Mouse (Mus musculus) CD8-positive naive resting alpha-beta T cell, adult 2 months (primary cell): ENCODE results near the gene Dnajb1.
"Not testable (repeated sequence)": the region's sequence is repeated elsewhere in the genome, so short reads cannot be mapped to it uniquely, and the experiment has no call there.

Experiments
- DNase-seq, 2 experiments: peaks; one replicate each; pipeline ENCODE4 v3.0.0; 2022; ENCODE audit warnings: low read depth in 2 of 2, low spot score in 2 of 2

Dnajb1 gene

DNA sequence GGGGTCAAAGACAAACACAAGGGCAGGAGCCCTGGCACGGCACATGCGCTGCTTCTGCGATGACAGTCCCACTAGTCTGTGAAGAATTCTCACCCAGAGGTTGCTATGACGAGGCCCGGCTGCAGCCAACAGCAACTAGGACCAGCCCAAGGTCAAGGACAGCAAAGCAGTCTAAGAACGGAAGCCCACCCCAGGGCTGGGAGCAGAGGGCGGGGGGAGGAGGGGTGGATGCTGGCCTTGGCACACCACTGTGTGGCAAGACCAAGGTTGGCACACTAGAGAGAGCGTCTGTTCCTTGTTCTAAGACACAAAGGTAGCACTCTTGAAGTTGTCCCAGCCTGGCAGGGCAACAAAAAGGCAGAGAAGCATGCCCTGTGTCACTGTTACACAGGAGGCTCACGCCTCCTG lies 30.6 kb upstream of the Dnajb1 start:
- no peak for DNase-seq

DNA sequence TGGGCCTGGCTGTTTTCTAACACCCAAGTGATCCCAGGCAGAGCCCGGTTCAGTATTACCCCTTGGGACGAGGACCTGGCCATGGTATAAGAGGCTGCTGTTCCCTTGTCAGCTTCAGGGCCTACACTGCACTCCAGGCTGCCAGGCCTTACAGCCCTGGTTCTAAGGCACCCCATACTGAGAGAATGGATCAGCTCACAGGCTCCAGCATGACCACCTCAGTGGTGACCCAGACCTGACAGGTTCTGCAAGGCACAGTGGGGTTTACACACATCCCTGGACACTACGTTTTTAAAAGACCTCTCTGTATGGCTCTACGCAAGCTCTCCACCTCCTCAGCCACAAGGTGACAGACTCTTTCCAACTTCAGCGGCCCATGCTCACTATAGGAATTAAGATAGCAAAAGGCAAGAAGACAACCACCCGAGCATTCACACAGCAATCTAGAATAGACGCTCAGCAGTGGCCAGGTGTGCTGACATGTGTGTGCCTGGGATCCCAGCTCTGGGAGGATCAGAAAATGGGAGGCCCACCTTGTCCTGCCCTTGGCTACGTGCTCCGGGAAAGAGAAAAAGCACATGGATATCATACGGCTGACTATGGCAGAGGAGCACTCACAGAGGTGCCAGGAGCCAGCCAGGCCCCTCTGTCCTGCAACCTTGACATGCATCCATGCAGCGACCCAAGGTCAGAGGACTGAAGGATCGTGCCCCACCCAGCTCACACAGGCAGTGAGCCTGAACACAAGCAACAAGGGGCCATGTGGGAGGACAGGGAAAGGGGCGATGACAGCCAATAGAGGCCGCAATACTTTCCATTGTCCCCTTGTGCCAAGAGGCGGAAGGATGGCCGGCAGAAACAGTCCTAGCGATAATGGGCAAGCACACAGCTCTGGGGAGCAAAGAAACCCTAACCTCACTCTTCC lies 29.6 kb upstream of the Dnajb1 start:
- DNase-seq: no peak

DNA sequence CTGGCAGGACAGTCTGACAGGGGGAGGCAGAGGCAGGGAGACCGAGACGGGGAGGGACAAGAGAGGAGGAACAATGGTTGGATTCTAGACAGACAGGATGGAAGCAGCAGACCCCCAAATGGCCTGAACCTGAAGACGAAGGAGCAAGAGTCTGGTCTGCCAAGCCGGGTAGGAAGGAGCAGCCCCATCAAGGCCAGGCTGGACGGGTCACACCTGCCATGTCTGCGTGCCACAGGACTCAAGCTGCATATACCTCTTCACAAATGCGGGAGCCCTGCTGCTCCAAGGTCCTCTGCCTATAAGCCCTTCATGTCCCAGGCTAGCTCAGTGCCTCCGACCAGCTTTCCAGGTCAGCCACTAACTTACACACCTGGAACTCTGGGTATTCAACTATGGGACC lies 28.3 kb upstream of the Dnajb1 start:
- DNase-seq: no peak

DNA sequence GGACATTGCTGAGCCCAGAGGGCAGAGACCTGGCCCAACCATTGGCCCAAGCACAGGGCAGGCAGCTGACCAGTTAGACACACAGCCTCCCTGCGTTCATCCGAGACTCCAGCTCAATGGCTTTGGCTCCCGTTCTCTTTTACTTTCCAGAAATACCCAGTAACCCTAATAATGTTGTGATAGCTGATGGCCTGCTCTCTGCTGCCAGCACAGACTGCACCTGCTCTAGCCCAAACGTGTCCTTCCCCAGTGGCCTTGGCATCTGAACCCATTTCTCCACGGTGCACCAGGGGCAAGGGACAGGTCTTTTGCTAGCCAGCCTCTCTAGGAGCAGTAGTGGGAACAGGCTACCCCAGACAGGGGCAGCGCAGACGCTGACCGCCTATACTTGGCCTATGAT lies 27.2 kb upstream of the Dnajb1 start:
- no peak for DNase-seq

DNA sequence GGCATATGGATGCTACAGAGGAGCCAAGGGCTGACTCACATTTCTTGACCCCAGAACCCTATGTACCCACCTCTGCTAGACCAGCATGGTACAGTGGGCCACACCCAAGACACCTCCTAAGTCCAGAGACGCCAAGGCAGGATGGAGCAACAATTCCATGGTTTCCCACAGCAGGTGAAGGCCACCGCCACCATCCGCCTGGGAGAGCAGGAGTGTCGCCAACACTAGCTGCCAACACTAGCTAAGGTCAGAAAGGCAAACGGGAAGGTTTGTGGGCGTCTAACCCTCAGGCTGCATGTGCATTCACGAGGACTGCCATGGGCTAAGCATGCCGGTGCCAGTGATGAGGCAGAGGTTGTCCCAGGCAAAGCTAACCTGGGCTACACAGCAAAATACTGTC lies 25.8 kb upstream of the Dnajb1 start:
- no peak for DNase-seq

DNA sequence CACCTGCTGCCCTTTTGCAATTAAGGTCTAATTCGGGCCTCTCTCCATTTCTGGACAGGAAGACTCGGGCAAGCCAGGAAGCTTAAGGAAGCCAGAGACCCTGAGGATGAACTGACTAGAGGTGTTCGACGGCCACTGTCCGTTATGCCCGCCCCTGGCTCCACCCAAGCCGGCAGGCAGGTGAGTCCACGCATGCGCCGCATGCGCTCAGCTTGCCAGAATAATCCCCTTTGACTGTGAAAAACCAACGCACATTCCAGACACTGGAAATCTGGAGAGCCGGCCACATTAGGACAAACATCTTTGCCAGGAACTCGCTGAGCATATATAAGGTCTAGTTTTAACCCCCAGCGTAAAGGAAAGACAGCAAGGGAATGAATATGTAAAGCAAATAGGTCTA lies 24.8 kb upstream of the Dnajb1 start:
- DNase-seq: no peak

DNA sequence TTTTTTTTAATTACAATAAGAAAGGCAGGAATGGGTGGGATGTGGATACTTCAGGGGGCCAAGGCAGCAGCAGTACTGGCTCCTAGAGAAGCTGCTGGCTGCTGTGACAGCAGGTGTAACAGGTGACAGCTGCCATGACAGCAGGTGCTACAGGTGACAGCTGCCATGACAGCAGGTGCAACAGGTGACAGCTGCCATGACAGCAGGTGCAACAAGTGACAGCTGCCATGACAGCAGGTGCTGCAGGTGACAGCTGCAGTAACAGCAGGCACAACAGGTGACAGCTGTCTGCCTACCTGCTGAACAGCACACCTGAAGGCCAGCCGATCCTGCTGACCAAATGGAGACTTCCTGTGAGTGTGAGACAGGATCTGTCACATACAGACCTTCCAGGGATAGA lies 23.2 kb upstream of the Dnajb1 start:
- DNase-seq: no peak

DNA sequence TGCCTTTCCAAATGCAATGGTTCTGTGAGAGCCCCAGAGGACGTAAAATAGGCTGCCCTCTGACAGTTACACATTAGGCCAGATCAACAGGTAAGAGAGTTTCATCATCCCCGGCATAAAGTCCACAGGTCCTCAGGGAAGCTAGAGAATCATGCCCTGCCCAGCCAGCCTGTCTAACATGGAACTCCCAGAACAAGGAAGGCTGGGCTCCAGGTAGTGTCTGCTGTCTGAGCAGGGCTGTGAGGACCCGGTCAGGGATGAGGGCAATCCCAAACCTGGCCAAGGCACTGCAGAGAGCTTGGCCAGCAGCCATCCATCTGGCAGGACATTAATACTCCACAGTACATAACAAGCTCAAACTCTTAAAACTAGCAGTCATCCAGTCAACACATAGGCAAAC lies 22.7 kb upstream of the Dnajb1 start:
- no peak for DNase-seq

DNA sequence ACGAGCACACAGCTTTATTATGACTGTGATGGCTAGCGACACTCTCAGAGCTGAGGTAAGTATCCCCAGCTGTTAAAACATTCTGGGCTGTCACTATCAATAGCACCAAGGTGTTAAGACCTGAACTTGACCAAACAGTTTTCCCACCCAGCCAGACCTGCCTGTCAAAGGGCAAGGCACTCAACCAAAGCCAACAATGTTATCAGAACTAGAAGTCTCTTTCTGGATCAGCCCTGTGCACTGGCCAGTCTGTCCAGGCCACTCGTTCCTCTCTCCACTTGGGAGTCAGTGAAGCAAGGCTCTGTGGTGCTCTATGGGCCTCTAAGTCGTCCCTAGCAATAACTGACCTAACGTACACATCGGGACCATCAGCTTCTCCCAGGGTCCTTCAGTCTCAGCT lies 20.3 kb upstream of the Dnajb1 start:
- no peak for DNase-seq

DNA sequence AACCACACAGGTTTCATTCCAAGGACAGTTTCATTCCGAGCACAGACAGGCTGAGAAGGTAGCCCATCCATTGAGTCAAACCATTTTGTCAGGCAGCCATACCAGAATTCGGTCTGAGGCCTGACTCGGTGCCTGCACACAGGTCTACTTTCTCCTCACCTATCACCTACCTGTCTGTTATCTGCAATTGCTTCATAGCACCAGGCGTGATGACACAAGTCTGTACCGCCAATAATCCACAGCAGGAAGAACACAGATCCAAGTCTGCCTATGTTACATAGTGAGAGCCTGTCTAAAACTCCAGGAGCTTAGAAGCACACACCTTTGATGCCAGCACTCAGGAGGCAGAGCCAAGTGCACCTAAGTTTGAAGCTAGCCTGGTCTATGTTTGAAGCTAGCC lies 19.1 kb upstream of the Dnajb1 start:
- no peak for DNase-seq

DNA sequence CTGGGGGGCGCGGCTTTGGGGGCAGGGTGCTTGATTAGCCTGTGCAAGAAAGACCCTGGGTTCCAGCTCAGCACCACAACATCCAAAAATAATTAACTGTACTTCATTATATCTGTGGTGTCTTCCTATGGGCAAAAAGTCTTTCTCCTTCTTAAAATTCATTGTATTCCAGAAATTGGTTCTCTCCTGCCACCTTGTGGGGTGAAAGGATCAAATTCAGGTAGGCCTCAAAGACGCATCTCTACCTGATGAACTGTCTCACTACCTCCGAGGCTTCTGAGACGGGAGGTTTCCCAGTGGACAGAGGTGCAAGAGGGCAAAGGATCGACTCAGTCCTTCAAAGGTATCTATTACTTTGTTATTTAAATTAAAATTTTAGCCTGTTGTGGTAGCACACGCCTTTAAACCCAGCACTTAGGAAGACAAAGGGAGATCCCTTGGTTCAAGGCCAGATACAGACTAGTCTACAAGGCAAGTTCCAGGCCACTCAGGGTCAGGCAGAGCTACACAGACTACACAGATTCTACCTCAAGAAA lies 17.4 kb upstream of the Dnajb1 start:
- DNase-seq: no peak

DNA sequence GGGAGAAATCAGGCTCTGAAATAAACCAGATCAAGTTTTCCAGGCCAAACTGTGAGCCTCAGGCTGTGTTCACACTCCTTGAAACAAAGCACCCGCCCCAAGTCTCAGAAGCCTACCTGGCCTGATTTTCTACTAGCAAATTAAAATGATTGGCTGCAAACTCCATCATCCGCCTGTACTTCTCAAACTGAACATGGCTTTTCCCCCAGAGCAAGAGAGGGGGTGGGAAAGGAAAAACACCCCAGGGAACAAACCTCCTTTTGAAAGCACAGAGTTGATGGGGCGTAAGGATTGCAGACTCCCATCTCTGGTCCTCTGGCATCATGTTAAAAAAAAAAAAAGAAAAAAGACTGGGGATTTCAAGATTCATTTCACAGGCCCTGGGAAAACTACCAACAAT lies 15.3 kb upstream of the Dnajb1 start:
- no peak for DNase-seq

DNA sequence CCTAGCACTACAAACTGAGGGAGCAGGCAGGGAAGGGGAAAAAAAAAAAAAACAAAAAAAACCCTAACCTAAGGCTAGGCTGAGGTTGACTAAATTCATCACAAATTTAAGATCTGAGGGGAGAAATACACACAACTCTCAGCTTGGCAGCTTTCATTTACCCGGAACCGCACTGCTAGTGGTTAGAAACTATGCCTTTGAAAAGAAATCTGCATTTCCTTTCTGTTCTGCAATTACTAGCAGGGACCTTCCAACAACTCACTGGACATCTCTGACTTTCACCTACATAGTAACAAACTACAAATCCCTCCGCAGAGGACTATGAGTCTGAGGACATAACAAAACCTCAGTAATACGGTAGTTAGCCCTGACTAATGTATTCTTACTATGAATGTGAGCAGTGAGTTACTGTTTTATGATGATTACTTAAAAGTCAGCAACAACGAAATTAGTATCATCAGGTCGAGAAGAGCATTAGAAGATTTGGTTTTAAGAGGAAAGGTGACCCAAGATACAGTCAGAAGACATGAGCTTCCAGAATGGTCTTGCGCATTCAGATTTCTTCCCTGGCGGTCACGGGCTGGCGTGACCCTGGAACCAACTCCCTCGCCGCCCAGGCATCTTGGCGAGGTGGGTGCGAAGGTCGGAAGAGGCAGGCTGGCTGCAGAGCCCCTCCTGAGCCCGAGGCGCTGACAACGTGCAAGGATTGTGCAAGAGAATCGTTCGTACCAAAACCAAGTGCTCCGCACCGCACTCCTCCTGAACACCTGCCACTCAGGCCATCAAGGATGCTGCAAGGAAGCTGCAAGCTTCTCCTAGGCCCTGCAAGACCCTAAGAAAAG lies 14.4 kb upstream of the Dnajb1 start:
- DNase-seq: no peak

DNA sequence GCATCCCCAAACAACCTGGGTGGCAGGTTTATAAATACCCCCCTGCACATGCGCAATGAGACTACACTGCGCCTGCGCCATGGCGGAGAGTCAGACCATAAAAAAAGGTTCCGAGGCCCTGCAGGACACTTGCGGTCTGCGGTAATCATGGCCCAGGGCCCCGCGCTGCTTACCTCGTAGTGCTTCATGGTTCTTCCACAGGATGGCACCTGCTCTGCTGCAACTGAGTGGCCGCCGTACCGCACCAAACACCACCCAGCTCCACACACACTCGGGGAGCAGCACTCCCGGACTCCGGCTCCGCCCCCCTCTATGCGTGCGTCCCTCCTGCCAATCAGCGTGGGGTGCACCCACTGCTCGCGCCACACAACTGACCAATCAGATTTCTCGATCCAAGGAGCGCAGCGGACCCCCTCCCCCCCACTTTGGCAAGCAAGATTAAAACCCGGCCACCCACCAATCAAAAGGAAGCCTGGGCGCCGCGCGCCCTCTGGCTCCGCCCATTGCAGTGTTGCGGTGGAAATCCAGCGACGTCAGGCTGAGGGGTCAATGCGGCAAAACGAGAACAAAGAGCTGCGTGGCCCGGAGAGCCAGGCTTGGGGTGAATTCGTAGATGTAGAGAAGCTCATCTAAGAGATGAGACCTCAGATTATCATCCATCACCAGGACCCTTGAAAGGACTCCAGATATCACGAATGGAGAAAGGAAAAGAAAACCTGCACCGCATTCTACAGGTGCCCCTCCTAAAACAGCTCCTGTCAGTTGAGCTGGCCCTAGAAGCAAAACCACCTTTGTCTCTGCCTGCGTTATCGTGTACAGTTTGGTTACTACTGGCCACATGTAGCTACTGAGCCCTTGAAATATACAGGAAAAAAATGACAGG lies 13.6 kb upstream of the Dnajb1 start:
- peak; percentile 84 to 87 for DNase-seq

DNA sequence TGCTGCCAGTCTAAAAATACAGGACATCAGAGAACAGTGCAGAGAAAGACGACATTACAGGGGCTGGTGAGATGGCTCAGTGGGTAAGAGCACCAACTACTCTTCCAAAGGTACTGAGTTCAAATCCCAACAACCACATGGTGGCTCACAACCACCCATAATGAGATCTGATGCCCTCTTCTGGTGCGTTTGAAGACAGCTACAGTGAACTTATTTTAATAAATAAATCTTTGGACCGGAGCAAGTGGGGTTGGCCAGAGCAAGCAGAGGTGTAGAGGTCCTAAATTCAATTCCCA lies 13.0 kb upstream of the Dnajb1 start:
- DNase-seq: not testable (repeated sequence)

DNA sequence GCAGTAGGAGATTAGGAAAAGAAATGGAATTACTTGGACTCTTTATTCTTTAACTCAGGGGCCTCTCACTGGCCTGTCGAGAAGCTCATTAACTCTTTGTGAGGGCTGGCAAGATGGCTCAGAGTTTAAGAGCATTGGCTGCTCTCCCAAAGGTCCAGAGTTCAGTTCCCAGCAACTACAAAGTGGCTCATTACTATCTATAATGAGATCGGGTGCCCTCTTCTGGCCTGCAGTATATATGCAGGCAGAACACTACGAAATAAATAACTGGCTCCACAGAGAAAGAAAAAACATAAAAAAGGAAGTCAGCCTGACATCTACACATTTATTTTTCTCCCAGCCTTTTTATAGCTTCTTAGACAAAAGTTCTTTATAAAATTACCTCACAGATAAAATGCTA lies 11.6 kb upstream of the Dnajb1 start:
- DNase-seq: no peak

DNA sequence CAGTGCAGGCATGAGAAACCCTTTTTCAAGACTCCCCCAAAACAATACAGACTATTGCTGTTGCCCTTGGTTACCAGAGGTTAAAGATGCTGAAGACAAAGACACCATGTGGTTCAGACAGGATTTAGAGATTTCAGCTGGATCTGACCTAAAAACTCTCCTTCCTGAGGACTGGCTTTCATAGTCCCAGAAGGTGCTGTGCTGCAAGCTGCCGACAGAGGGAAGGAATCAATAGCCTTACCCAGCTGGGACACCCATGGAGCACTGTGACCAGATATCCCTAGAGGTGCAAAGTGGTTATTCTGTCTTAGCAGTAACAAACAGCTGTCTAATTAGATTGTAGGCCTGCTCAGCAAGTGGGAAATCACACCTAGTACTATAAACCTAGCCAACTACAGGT lies 9.8 kb upstream of the Dnajb1 start:
- no peak for DNase-seq

DNA sequence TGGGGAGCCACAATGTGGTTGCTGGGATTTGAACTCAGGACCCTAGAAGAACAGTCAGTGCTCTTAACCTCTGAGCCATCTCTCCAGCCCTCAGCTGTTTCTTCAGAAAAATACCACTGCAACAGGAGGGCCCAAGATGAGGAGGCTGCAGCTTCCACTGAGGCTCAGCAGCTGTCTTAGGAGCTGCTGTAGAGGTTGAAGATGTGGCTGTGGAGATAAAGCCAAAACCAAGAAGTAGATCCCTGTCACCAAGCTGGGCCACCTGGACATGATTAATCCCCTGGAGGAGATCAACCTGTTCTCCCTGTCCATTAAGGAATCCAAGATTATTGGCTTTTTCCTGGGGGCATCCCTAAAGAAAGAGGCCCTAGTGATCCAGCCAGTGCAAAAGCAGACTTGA lies 8.2 kb upstream of the Dnajb1 start:
- no peak for DNase-seq

DNA sequence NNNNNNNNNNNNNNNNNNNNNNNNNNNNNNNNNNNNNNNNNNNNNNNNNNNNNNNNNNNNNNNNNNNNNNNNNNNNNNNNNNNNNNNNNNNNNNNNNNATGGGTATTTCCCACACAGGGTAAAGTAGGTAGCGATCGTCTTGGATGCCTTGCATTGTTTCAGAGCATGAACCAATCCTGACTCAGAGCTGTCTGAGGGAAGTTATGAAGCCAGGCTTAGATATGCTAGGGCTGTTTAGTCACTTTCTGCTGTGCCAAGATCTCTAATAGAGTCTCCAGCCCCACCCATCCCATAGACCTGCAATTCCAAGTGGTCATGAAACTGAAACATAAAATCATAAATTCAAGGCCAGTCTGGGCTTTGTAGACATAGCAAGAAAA lies 5.4 kb upstream of the Dnajb1 start:
- no peak for DNase-seq

DNA sequence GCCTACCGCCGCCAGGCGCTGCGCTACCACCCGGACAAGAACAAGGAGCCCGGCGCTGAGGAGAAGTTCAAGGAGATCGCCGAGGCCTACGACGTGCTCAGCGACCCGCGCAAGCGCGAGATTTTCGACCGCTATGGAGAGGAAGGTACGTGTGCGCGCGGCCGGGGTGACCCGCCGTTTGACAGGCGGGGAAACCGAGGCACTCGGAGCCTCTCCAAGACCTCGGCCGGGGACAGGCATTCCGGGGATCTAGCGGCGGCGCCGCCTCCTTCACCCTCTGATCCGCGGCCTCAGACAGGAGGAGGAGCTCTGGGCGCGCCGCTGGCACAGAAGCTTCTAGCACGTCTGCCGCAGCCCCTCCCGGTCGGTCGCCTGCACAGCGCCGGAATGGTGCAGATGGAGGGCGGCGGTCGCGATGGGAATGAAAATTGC lies 421 bp downstream of the Dnajb1 start:
- DNase-seq: peak; percentile 77 to 81

DNA sequence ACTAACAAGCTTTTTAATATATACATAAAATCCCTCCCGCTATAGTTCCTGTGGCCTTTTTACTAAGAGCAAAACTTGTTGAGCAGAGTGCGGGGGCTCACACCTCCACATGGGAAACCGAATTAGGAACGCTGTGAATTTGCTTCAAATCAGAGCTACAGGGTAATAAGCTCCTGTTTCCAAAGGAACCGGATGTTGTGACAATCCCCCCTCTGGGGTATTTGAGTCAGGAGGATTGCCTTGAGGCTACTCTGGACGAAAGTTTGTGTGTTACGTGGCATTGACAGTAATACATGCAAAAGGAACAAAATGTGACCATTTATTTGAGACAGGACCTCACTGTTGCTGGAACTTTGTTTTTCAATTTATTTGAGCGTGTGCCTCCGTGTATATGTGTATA lies 1.1 kb downstream of the Dnajb1 start:
- no peak for DNase-seq
